Mouse (Mus musculus): ENCODE results near the gene Patl2.

DNA sequence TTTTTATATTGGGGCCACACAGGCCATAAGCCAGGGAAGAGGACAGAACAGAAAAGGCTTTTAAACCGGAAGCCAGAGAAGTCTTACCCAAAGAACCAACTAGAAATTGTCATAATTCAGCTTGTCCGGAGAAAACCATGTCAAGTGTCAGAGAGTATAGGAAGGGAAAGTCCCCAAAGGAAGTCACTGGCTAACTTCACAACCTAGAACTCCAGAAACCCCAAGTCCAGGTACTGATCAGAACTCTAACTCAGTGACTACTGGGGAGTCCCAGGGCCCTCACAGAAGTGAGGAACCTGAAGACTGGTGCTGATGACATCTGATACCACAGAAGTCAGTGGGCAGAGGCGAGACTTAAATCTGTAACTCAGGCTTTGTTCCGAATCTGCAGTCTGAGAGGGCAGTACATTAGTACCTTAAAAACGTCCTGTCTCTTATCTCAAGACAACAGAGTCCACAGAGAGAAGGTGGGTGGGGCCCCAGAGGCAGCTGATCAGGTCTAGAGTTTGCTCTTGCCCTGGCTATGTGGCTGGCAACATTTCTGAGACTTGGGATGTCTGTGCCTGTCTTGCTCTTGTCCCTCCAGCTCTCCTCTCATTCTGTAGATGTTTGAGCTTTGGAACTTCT is 48.0 kb downstream of the Patl2 start:
- no peak for TF ChIP-seq CTCF (IDR thresholded peaks at IDR 0.05; ENCODE audit: low read depth, low read length)
- peak; percentile 91 for TF ChIP-seq TAL1 (conservative IDR thresholded peaks at IDR 0.05; ENCODE audit: low read depth, low read length)
- TF ChIP-seq POLR2AphosphoS5 (IDR thresholded peaks at IDR 0.05; ENCODE audit: insufficient replicate concordance, low read depth, low read length) = no peak
- no peak for TF ChIP-seq GATA1 (IDR thresholded peaks at IDR 0.05; ENCODE audit: borderline replicate concordance, low read length)

Measured in G1E (cell line).